Mouse (Mus musculus) heart, postnatal 0 days (tissue): ENCODE data around the gene AC109138.7.

Source experiments
- CTCF ChIP-seq: IDR thresholded peaks from 2 replicates; pipeline ENCODE4 v1.5.1; 2016; ENCODE audit warnings: antibody characterized with exemption, control low read depth, low read depth
- EP300 ChIP-seq: IDR thresholded peaks from 2 replicates; pipeline ENCODE4 v1.6.1; 2016; ENCODE audit warnings: antibody characterized with exemption, low read depth

GRCm38 (mm10) chr19:4183689-4184088 lies 30.5 kb upstream of the AC109138.7 start:
- no peak for TF ChIP-seq CTCF
- TF ChIP-seq EP300 = no peak
